Mouse (Mus musculus) ES-E14 (cell line): ENCODE data around the gene 1700030K09Rik.

ENCODE experiments used
- CHD2 ChIP-seq: IDR thresholded peaks from 2 replicates; pipeline ENCODE4 v1.6.1; 2014; ENCODE audit warnings: mild to moderate bottlenecking, low read depth, low read length, inconsistent platforms
- HCFC1 ChIP-seq: IDR thresholded peaks from 2 replicates; pipeline ENCODE4 v1.6.1; 2012; ENCODE audit warnings: low read length, inconsistent platforms, borderline replicate concordance; ENCODE audit not compliant: insufficient read depth
- MAFK ChIP-seq: IDR thresholded peaks from 2 replicates; pipeline ENCODE4 v1.6.1; 2014; ENCODE audit warnings: mild to moderate bottlenecking, low read depth, low read length, inconsistent platforms; ENCODE audit not compliant: insufficient read depth
- ZC3H11A ChIP-seq: IDR thresholded peaks from 2 replicates; pipeline ENCODE4 v1.6.1; 2012; ENCODE audit warnings: low read depth, mild to moderate bottlenecking, inconsistent platforms, low read length, borderline replicate concordance

- TF ChIP-seq HCFC1 (no peak), MAFK (no peak), CHD2 (no peak), ZC3H11A (no peak)
Observed at GRCm38 (mm10) chr8:72418073-72418472, 25.6 kb upstream of the 1700030K09Rik start.
